Mouse (Mus musculus): ENCODE data around the gene Itih4. TPM values are rescaled to one million over a fixed set of nuclear protein-coding genes. Genes with fewer than 3 reads are reported as not detected.
A peak's percentile ranks its signal among the peaks of the same experiment; 100 is the strongest.

The Itih4 gene
- total RNA-seq, 2 experiments from 2014 or later, result not detected

DNA sequence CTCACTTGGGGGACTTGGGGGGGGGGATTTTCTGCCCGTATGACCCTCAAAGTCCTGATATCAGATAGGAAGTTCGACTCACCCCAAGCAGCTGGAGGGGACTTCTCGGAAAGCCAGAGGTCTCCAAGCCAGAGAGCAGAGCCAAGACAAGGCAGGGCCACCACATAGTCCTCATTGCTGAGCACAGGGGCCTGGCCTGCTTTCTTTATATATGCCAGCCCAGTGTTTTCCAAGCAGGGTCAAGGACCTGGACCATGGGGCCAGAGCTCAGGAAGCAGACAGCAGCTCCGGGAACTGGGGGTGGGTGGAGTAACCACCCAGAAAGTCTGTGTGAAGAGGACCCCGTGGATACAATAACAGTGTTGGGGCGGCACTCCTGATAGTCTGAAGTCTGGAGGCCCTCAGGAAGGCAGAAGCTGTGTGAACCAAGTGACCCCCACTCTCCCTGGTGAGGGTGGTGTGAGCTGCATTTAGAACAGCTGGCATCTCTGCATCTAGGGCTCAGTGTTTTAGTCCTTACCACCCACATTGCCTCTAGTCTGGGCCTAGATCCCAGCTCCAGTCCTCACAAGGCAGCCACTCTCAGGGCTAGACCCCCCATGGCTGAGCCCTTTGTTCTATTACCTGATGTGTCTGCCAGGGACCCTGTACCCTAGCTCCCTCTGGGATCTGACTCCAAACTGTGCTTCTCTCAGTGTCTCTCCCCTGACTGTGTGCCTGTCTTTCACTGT, 37.3 kb downstream of the Itih4 start, which contains the start of gene Itih3:
Gene Itih3 (minus strand): TSS at position 386 of the 731 bp plus-strand sequence.
- DNase-seq, result no peak
- intact Hi-C loops (cut with DNase I; ENCODE audit: low total_unique reads), result no loop called here

DNA sequence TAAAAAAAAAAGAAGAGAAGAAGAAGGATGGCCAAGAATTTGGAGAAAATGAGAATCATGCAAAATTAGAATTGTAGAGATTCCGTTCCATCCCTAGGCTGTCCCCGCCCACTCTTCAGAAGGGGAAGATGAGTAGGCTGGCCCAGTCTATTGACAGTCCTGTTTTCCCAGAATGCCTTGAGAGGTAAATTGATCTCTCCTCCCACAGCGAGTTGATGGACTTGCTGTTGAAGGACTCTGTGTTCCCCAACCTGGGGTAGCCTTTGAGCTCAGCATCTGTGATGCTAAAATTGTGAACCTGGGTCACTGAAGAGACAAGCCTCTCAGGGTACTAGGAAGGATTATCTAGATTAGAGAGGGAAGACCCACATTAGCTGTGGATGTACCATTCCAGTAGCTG, 39.2 kb downstream of the Itih4 start:
- DNase-seq, result no peak
- intact Hi-C loops (cut with DNase I; ENCODE audit: low total_unique reads), result no loop called here

DNA sequence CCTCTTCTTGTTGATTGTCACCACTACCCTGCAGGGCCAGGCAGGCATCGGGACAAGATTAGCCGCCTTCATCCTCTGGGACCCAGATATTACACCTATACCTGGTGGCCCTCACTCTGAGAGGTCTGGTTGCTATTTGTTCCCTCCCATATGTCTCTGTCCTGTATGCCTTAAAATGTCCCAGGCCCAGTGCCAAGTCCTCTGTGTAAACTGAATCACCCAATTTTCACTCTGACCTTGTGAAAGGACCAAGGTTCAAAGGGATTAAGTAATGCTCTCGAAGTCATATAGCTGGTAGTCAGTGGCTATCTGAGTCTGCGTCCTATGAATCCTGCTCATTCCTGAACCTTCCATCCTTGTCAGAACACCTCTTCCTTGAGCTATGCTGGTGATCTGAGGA, 44.1 kb downstream of the Itih4 start:
- intact Hi-C loops (cut with DNase I; ENCODE audit: low total_unique reads), result no loop called here
- DNase-seq, result no peak

DNA sequence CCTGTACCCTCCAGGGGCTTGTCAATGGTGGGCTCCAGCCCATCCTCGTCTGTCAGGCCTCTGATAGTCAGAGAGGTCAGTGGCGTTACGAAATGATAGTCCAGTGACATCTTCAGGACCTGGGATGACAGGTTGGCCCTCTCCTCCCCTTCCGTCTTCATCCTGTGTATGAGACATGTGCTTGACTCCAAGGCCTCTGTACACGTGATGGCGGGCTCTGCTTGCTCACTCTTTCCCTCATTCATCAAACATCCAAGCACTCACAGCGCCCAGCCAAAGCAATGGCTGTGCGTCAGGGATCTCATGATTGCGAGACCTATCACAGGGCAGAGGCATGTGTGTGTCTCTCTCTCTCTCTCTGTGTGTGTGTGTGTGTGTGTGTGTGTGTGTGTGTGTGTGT, 47.1 kb downstream of the Itih4 start:
- no peak for DNase-seq
- intact Hi-C loops (cut with DNase I; ENCODE audit: low total_unique reads), result no loop called here

DNA sequence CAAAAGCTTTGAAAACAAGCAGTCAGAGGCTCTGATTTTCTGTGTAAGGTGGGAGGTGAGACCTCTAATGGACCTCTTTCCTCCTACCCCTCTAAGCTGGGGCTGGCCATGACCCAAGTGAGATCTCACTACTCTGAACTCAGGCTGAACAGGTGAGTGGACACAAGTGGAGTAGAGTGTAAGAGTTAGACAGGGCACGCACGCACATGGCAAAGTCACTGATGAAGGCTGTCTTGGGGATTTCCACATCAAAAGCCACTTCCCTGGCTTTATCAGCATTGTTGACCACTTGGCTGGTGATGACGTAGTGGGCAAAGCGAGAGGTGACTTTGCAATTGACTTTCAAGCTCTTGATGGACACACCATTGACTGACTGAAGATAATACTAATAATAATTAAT, 56.0 kb downstream of the Itih4 start:
- intact Hi-C loops (cut with DNase I; ENCODE audit: low total_unique reads), result loop anchor here (10.0 kb wide), 1 partner anchor 57 kb away; the partner anchor contains the start of gene Itih4
- DNase-seq, result no peak

DNA sequence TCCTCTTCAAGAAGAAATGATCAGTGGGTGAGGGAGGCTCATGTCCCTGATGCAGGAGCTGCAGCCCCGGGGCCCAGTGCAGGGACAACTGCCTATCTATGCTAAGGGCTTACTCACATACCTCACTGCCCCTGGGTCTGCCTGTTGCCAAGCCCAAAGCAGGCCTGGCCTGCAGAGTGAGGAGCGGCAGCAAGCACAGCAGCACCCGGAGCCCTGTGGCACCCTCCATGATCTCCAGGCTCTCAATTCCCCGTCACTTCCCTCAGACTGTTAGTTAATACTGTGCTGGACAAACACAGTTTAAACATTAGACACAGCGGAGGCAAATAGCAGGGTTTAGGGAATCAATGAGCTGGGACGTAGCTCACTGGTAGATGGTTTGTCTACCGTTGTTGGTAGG, 56.8 kb downstream of the Itih4 start, which contains the start of gene Itih1:
Gene Itih1 (minus strand): TSS at position 252 of the 400 bp plus-strand sequence.
- intact Hi-C loops (cut with DNase I; ENCODE audit: low total_unique reads), result loop anchor here (10.0 kb wide), 1 partner anchor 58 kb away; the partner anchor contains the start of gene Itih4
- DNase-seq, result no peak

DNA sequence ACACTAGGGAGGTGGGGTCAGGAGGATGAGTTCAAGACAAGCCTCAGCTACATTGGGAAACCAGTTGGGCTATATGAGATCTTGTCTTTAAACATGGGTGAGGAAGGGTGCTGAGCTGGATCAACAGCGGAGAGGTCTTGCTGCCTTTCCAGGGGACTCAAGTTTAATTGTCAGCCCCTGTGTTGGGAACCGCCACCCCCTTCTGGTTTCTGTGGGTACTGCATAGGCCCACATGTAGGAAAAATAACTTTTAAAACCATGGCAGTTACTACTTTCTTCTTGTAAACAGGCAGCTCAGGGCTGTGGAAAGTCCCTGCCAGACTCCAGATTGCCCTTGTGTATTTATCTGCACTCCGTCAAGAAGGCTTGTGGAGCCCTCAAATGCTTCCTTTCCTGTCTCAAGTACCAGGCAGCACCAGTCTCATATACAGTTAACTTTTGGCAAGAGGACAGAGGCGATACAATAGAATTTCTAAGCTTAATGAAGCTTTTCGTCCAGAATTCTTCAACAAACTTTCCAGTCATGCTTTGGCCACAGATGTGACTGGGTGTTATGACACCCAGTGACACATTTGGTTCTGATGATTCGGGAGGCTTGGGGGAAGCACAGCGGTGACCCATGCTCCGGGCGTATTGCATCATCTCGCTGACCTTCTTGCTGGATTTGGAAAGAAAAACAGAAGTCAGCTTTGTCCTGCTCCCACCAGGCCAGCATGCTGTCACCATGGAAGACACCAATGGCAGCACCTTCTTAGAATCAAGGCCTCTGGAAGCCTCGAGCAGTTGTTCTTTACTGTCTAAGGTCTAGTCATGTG, 57.8 kb downstream of the Itih4 start:
- peak; percentile 57 for DNase-seq
- intact Hi-C loops (cut with DNase I; ENCODE audit: low total_unique reads), result loop anchor here (10.0 kb wide), 1 partner anchor 59 kb away; the partner anchor contains the start of gene Itih4

DNA sequence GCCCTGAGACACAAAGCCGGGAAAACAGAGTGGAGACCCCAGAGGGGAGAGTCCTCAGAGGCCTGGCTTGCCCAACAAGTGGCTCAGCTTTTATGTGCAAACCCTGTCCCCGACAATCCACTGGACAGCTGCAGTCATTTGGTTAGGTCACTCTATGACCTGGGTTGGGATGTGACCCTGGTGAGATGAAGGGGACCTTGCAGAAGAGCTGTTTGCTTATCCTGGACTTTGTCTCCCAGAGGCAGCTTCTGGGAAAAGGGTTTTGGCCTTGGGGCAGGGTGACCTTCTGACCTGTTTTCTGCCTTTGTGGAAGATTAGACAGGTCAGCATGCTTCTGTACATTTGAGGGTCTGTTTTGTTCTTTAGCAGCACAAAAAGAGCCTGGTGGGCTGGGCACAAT, 58.5 kb downstream of the Itih4 start:
- no peak for DNase-seq
- intact Hi-C loops (cut with DNase I; ENCODE audit: low total_unique reads), result loop anchor here (10.0 kb wide), 1 partner anchor 60 kb away; the partner anchor contains the start of gene Itih4

DNA sequence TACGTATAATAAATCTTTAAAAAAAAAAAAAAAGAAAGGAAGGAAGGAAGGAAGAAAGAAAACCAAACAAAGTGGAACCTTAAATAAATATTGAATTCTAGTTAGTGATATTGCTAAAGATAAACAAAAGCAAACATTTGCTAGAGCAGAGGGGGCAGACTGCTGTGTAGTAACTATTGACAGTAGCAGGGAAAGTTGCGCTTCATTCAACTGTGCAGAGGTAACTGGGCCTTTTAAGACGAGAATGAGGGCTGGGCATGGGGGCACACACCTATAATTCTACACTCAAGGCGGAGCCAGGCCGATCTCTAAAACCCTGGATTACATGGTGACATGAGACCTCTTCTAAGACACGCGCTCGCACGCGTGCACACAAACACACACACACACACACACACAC, 63.7 kb downstream of the Itih4 start:
- no peak for DNase-seq
- intact Hi-C loops (cut with DNase I; ENCODE audit: low total_unique reads), result loop anchor here (10.0 kb wide), 1 partner anchor 65 kb away; the partner anchor contains the start of gene Itih4

DNA sequence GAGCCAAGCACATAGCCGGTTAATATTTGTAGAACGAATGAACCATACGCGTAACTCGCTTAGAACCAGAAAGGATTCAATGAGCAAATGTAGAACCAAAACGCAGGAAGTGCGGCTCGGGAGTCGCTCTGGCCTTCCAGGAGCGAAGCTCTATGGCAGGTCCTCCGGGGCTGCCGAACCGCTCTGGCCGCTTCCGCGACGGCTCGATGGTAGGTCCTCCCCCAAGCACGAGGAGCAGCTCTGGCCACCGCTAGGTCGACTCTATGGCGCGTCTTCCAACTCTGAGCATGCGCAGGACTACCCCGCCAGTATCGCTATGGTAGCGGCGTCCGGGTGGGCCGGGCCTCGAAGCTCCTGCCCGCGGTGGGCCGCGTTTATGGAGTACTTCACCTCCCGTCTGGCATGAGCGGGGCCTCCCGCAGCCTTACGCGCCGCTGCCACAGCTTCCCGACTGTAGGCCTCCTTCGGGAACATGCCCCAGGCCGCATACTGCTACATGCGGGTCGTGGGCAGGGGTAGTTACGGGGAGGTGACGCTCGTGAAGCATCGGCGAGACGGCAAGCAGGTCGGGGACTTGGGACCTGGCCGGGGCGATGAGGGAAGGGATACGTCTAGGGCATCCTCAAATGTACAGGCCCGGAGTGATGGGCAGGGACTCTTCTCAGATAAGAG, 65.0 kb downstream of the Itih4 start, which contains the start of gene Nek4:
Gene Nek4 (plus strand): TSS at position 224 of the 672 bp plus-strand sequence.
- peak; percentile 97 for DNase-seq
- intact Hi-C loops (cut with DNase I; ENCODE audit: low total_unique reads), result no loop called here

Other genes with a start within 250 kb of the Itih4 start
- gene Rft1, start 232.1 kb upstream of the Itih4 start, total RNA-seq (2021), result 1 to 10 TPM; 5.5 to 6.7 TPM
- gene Sfmbt1, start 171.6 kb upstream of the Itih4 start, total RNA-seq (2021), result 1 to 10 TPM; 7.4 to 7.9 TPM
- 1 to 10 TPM; 7.5 to 8.5 TPM for gene Tmem110, start 60.9 kb upstream of the Itih4 start, total RNA-seq (2021)
- gene Mustn1, start 7.3 kb upstream of the Itih4 start, total RNA-seq (2021), result 10 to 100 TPM; 74.0 to 90.1 TPM
- gene Itih3, start 37.3 kb downstream of the Itih4 start, total RNA-seq (2021), result under 1 TPM; 0.13 to 0.18 TPM
- not detected for gene Itih1, start 56.8 kb downstream of the Itih4 start, total RNA-seq (2021)
- 1 to 10 TPM; 4.0 to 4.2 TPM for gene Nek4, start 64.9 kb downstream of the Itih4 start, total RNA-seq (2021)
- gene Glt8d1, start 114.9 kb downstream of the Itih4 start, total RNA-seq (2021), result 10 to 100 TPM; 14.1 to 15.0 TPM
- 100 to 1,000 TPM; 127 to 146 TPM for gene Spcs1, start 115.2 kb downstream of the Itih4 start, total RNA-seq (2021)
- 10 to 100 TPM; 49.4 to 51.6 TPM for gene Pbrm1, start 132.7 kb downstream of the Itih4 start, total RNA-seq (2021)
- 10 to 100 TPM; 27.3 to 39.3 TPM for gene Gnl3, start 132.7 kb downstream of the Itih4 start, total RNA-seq (2021)
- gene Smim4, start 242.5 kb downstream of the Itih4 start, total RNA-seq (2021), result 10 to 100 TPM; 32.2 to 43.1 TPM
- 1 to 10 TPM; 6.8 to 8.1 TPM for gene Nt5dc2, start 244.6 kb downstream of the Itih4 start, total RNA-seq (2021)

Data from gastrocnemius, postnatal 14 days (tissue).